Mouse (Mus musculus) adrenal gland, postnatal 25 days (tissue): ENCODE data around the gene Gm17783. TPM values are rescaled to one million over a fixed set of nuclear protein-coding genes. Genes with fewer than 3 reads are reported as not detected.
"Not testable (repeated sequence)": the region's sequence is repeated elsewhere in the genome, so short reads cannot be mapped to it uniquely, and the experiment has no call there.

Experiments
- DNase-seq: peaks from one replicate; pipeline ENCODE4 v3.0.0; 2021; ENCODE audit warnings: mixed read lengths
- long read RNA-seq: library from polyadenylated mRNA; stranded (forward); transcript quantifications from one replicate; pipeline ENCODE4 v2.0.0, GENCODE M21; 2021
- total RNA-seq: library from RNA; stranded (reverse); gene quantifications from 2 replicates; pipeline ENCODE4 v1.2.3, GENCODE M21; 2021

Gm17783 gene
- total RNA-seq, result not detected in 2 replicates
- long read RNA-seq, result 0 reads

- no peak for DNase-seq
Observed at GRCm38 (mm10) chr16:45531950-45532349, at the start of gene Gm17783. Gm17783 (minus strand) TSS chr16:45532050.

DNA sequence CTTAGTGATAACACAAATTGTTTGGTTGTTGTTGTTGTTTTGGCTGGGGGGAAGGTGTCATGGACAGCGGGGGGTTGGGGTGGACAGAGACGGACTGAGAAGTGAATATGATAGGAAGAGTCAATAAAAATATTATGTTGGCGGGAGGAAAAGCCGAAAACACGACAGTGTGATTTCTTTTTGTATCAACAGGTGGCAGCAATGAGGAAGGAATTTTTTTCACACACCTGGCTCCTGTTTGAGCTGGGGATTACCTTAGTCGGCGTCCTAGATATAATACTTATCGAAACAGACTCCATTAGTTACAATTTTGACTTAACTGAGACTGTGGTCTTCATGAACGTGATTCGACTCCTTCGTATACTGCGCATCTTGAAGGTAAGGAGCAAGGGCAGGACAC is 48.0 kb upstream of the Gm17783 start:
- no peak for DNase-seq

GRCm38 (mm10) chr16:45572307-45572706 is 40.5 kb upstream of the Gm17783 start:
- no peak for DNase-seq

DNA sequence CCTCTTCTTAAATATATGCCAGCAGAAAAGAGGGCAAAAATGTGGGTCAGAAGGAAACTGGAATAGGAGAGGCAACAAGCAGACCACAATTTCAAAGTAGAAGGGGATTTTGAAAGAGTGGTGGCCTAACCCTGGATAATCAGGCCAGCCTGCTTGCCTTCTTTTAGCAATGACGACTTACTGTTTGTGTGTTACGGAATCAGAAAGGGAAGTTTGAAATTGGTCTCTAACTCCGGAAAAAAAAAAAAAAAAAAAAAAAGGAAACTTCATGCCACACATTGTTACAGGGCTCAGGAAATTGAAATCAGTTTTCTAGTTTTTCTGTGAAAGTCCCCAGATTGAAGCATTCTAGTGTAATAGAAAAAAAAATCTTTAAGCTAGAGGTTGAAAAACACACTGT is 29.9 kb upstream of the Gm17783 start:
- no peak for DNase-seq

DNA sequence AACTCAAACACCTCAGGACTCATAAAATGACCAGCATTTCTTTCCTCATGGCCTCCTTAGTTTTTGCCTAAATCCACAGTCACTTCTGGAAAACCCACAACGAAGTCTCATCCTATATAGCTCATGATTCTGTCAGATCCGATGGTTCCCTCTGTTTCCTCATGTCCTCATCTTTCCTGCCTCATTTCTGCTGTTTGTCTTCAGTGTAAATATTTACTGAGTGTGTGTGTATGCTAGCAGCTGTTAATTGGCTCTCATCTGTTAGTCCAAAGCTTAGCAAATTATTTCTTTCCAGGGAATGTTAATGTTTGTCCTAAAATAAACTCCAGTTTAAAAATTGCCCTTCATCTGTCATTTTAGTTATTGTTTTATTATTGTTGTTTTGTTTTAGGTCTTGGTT is 19.7 kb upstream of the Gm17783 start:
- DNase-seq, result no peak

DNA sequence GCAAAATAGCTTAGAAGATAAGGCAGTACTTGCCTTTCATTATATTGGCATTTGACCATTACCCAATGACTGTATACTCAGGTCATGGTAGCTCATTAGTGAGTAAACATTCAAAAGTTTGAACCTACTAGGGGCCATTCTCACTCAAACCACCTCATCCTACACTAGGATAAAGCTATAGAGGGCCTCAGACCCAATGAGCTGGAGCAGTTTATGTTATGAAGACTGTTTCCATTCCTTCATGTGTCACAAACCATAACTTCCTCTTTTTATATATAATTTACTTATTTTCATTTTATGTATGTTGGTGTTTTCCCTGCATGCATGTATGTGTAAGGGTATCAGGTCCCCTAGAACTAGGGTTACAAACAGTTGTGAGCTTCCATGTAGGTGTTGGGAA is 16.1 kb upstream of the Gm17783 start:
- DNase-seq, result no peak

- no peak for DNase-seq
Observed at GRCm38 (mm10) chr16:45544341-45544740, 12.5 kb upstream of the Gm17783 start.

- DNase-seq, result no peak
Observed at GRCm38 (mm10) chr16:45542108-45542507, 10.3 kb upstream of the Gm17783 start.

DNA sequence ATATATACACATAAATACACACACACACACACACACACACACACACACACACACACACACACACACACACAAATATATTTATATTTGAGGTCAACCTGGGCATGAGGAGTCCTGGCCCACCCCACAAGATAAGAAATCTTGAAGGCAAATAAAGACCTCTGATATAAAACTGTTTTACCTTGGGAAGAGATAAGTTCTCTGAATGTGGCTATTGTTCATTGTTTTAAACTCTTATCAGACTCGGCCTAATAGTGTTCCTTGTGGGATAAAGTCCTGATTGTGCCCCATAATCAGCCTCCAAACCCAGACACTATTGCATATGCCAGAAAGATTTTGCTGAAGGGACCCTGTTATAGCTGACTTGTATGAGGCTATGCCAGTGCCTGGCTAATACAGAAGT is 6.5 kb upstream of the Gm17783 start:
- DNase-seq, result not testable (repeated sequence)

GRCm38 (mm10) chr16:45535009-45535408 is 3.2 kb upstream of the Gm17783 start, which contains the start of gene Slc9c1:
Slc9c1 (plus strand) TSS chr16:45535309.
- no peak for DNase-seq

DNA sequence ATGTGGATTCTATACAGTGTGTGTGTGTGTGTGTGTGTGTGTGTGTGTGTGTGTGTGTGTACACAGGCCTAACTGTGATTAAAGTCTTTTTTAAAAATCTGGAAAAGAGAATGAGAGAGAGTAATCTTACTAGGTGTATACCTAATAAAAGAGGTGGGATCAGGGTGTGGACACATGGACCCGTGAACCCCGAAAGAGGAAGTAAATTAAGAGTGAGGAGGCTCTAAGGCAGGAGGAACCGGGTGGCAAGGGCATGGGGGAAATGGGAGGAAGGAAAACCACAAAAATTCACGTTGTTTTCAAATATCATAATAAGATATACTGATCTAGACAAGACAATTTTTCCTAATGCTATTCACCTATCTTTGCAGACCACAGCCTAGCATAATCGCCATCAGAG is 6.3 kb downstream of the Gm17783 start:
- no peak for DNase-seq

- DNase-seq, result no peak
Observed at GRCm38 (mm10) chr16:45495326-45495725, 36.5 kb downstream of the Gm17783 start.

- no peak for DNase-seq
Observed at GRCm38 (mm10) chr16:45492927-45493326, 38.9 kb downstream of the Gm17783 start, which contains the start of gene Gm609. Gm609 (minus strand) TSS chr16:45492969.

GRCm38 (mm10) chr16:45476991-45477390 is 54.9 kb downstream of the Gm17783 start:
- DNase-seq, result no peak

DNA sequence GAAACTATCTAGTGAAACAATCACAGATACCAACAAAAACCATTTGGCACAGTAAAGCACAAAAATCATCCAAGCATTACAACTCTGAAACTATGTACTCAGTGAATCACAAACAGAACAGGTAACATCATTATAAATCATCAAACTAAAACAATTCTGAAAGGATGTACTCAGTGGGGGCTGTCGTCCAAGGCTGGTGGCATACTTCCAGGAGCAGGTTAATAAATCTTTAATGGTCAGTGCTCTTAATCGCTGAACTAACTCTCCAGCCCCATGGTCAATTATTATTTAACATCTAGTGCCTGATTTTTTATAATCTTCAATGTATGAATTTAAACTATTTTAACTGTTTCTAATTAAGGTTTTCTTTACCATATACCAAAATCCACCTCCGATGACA is 60.0 kb downstream of the Gm17783 start:
- DNase-seq, result not testable (repeated sequence)

Other genes starting within 250 kb of the Gm17783 start
- gene Cd200, start 123.0 kb downstream of the Gm17783 start, total RNA-seq, result 40.1 and 54.1 TPM in 2 replicates
- gene Gm609, start 39.1 kb downstream of the Gm17783 start, total RNA-seq, result not detected in 2 replicates
- gene Slc9c1, start 3.3 kb upstream of the Gm17783 start, total RNA-seq, result not detected in 2 replicates
- gene Gcsam, start 78.3 kb upstream of the Gm17783 start, total RNA-seq, result not detected in 2 replicates
- gene BC016579, start 122.0 kb upstream of the Gm17783 start, total RNA-seq, result 0.15 TPM in 1 of 2 replicates, not detected in the other
- gene Tmprss7, start 161.6 kb upstream of the Gm17783 start, total RNA-seq, result 0.21 TPM in 1 of 2 replicates, not detected in the other
- 4.9 and 5.0 TPM in 2 replicates for gene Tagln3, start 192.6 kb upstream of the Gm17783 start, total RNA-seq
- 23.3 and 30.0 TPM in 2 replicates for gene Abhd10, start 210.9 kb upstream of the Gm17783 start, total RNA-seq